Mouse (Mus musculus) ES-Bruce4 (cell line): ENCODE measurements around the gene Zfp426. TPM values are rescaled to one million over a fixed set of nuclear protein-coding genes. Genes with fewer than 3 reads are reported as not detected.
A peak's percentile ranks its signal among the peaks of the same experiment; 100 is the strongest.

Experiments used
- H3K27ac ChIP-seq: 2 replicates; pipeline ENCODE4 v1.5.1; 2012; ENCODE audit warnings: low read length, inconsistent platforms; ENCODE audit not compliant: insufficient read depth
- H3K27me3 ChIP-seq: 2 replicates; pipeline ENCODE4 v1.6.1; 2012; ENCODE audit warnings: mild to moderate bottlenecking, low read length, inconsistent platforms; ENCODE audit not compliant: control insufficient read depth, poor library complexity, insufficient read depth, severe bottlenecking
- H3K36me3 ChIP-seq: 2 replicates; pipeline ENCODE4 v1.6.1; 2012; ENCODE audit warnings: inconsistent platforms, mild to moderate bottlenecking, low read length, moderate library complexity; ENCODE audit not compliant: control insufficient read depth, poor library complexity, insufficient read depth, severe bottlenecking
- H3K4me1 ChIP-seq: one replicate; pipeline ENCODE4 v1.8.1; 2011; ENCODE audit warnings: low read length; ENCODE audit not compliant: control insufficient read depth, insufficient read depth
- H3K4me3 ChIP-seq: 2 replicates; pipeline ENCODE4 v1.5.1; 2011; ENCODE audit warnings: low read depth, mild to moderate bottlenecking, low read length
- H3K9ac ChIP-seq: 2 replicates; pipeline ENCODE4 v1.6.1; 2012; ENCODE audit warnings: low read depth, mild to moderate bottlenecking, inconsistent platforms; ENCODE audit not compliant: poor library complexity, severe bottlenecking
- H3K9me3 ChIP-seq: replicated peaks from 2 replicates; pipeline ENCODE4 v1.6.1; 2012; ENCODE audit warnings: mild to moderate bottlenecking, low read length, inconsistent platforms; ENCODE audit not compliant: control insufficient read depth, poor library complexity, insufficient read depth, severe bottlenecking
- CTCF ChIP-seq: IDR thresholded peaks from one replicate; pipeline ENCODE4 v1.8.1; 2011; ENCODE audit warnings: low read depth, low read length
- EP300 ChIP-seq: IDR thresholded peaks from 2 replicates; pipeline ENCODE4 v1.6.1; 2011; ENCODE audit warnings: low read depth, low read length; ENCODE audit not compliant: insufficient read depth
- POLR2A ChIP-seq: IDR thresholded peaks from one replicate; pipeline ENCODE4 v1.8.1; 2011; ENCODE audit warnings: low read length; ENCODE audit not compliant: insufficient read depth
- polyA plus RNA-seq: library from polyadenylated mRNA; stranded (reverse); fragments of >200 nt; gene quantifications from 2 replicates; pipeline ENCODE4 v1.2.4, GENCODE M21; 2011; ENCODE audit warnings: low read depth; ENCODE audit not compliant: missing spikeins, insufficient read depth, insufficient read length

The Zfp426 gene
- polyA plus RNA-seq, 1 experiment = 19.4 TPM

GRCm38 (mm10) chr9:20479396-20479795 is 13.2 kb downstream of the Zfp426 start:
- TF ChIP-seq EP300 (no peak), CTCF (no peak), POLR2A (no peak)
- Histone ChIP-seq H3K36me3 (peaks cover 3% of the 10 kb centered on the region), H3K27me3 (no peaks in the 10 kb centered on the region), H3K4me3 (no peak overlapping the region), H3K27ac (no peak overlapping the region), H3K9me3 (no peaks in the 10 kb centered on the region), H3K4me1 (no peaks in the 10 kb centered on the region), H3K9ac (no peak overlapping the region)

- Histone ChIP-seq H3K27ac (no peak overlapping the region), H3K27me3 (no peaks in the 10 kb centered on the region), H3K9me3 (no peaks in the 10 kb centered on the region), H3K9ac (no peak overlapping the region), H3K4me3 (no peak overlapping the region), H3K36me3 (peaks cover 3% of the 10 kb centered on the region), H3K4me1 (no peaks in the 10 kb centered on the region)
- TF ChIP-seq POLR2A (no peak), CTCF (no peak), EP300 (no peak)
These were observed 15.9 kb downstream of the Zfp426 start for GRCm38 (mm10) chr9:20476632-20477031.

DNA sequence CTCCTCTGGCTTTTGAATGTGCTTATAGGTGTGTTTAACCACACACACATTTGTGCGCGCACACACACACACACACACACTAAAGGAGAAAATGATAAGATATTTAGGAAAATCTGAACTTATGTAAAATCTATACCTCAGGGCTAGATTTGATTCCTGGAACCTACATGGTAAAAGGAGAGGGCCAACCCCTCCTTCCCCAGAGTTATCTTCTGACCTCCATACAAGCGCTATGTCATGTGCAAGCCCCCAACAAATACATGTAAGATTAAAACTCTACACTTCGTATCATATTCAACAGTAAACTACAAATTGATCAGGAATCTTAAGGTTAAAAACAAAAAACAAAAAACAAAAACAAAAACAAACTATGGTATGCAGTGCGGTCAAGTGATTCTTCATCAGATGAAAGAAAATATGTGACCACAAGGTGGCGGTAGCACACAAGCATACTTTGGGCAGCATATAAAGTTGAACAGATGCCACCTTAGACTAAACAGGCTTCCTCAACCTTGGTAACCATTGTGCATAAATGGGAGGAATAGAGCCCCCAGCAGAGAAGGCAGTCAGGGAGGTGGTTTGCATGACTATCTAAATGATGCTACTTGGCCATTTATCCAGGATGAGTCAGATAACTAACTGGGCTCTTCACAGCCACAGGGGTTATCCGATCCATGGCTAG is 25.6 kb downstream of the Zfp426 start:
- Histone ChIP-seq H3K4me1 (no peaks in the 10 kb centered on the region), H3K27ac (no peak overlapping the region), H3K36me3 (peaks cover 10% of the 10 kb centered on the region), H3K9me3 (no peaks in the 10 kb centered on the region), H3K4me3 (no peak overlapping the region), H3K9ac (no peak overlapping the region), H3K27me3 (no peaks in the 10 kb centered on the region)
- peak; percentile 43 for TF ChIP-seq CTCF
- TF ChIP-seq EP300 = no peak
- no peak for TF ChIP-seq POLR2A

- peak within 1 kb of the TSS; percentile 86 for H3K4me3 ChIP-seq
- H3K9ac ChIP-seq = peak within 1 kb of the TSS; percentile 74
- H3K9me3 ChIP-seq = no peaks in the 10 kb centered on the region
- no peaks in the 10 kb centered on the region for H3K4me1 ChIP-seq
- H3K27ac ChIP-seq = peak within 1 kb of the TSS; percentile 79
- H3K27me3 ChIP-seq = no peaks in the 10 kb centered on the region
- peaks cover 15% of the 10 kb centered on the region for H3K36me3 ChIP-seq
- no peak for TF ChIP-seq EP300
- TF ChIP-seq CTCF = no peak
- TF ChIP-seq POLR2A = no peak
These were observed 32.9 kb downstream of the Zfp426 start, which contains the start of gene Zfp26 for GRCm38 (mm10) chr9:20459377-20460317. Gene Zfp26 (minus strand): TSS chr9:20460162.

GRCm38 (mm10) chr9:20453647-20454046 is 38.9 kb downstream of the Zfp426 start:
- Histone ChIP-seq H3K9ac (no peak overlapping the region), H3K4me3 (no peak overlapping the region), H3K4me1 (no peaks in the 10 kb centered on the region), H3K36me3 (peaks cover 15% of the 10 kb centered on the region), H3K27ac (no peak overlapping the region), H3K27me3 (no peaks in the 10 kb centered on the region), H3K9me3 (no peaks in the 10 kb centered on the region)
- TF ChIP-seq POLR2A (no peak), CTCF (no peak), EP300 (no peak)

DNA sequence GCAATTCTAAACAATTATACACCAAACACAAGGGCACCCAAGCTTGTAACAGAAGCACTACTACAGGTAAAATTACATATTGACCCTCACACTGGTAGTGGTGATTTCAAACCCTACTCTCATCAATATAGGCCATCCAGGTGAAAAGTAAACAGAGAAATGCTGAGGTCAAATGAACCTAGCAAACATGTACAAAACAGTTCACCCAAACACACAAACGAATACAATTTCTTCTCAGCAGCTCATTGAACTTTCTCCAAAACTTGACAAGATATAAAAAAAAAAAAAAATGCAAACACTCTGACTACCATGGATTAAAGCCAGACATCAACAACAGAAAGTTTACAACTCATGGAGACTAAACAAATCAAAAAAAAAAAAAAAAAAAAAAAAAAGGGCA is 41.1 kb downstream of the Zfp426 start:
- no peak overlapping the region for H3K9ac ChIP-seq
- peaks cover 4% of the 10 kb centered on the region for H3K36me3 ChIP-seq
- TF ChIP-seq EP300 (no peak), POLR2A (no peak), CTCF (no peak)
- H3K4me1 ChIP-seq = no peaks in the 10 kb centered on the region
- no peak overlapping the region for H3K4me3 ChIP-seq
- H3K9me3 ChIP-seq = no peaks in the 10 kb centered on the region
- H3K27me3 ChIP-seq = no peaks in the 10 kb centered on the region
- no peak overlapping the region for H3K27ac ChIP-seq
